Mouse (Mus musculus) large intestine, adult 2 months (tissue): ENCODE results near the gene Olfr805. TPM values are rescaled to one million over a fixed set of nuclear protein-coding genes. Genes with fewer than 3 reads are reported as not detected.

ENCODE experiments used
- DNase-seq: peaks from one replicate; pipeline ENCODE4 v3.0.0-alpha.2; 2012; ENCODE audit warnings: low read depth, low spot score
- WGBS: fragments of 180-500 bp; shearing (Covaris S2); methylation state at CpG from one replicate; pipeline ENCODE4 v1.1.7; 2018; 5-methylcytosine and 5-hydroxymethylcytosine counted together
- polyA plus RNA-seq: library from polyadenylated mRNA; depleted of rRNA; stranded (reverse); fragments of >200 nt; gene quantifications from 2 replicates; pipeline ENCODE4 v1.2.3, GENCODE M21; 2012; rRNA removed

Gene Olfr805
- polyA plus RNA-seq, result not detected in 2 replicates

DNA sequence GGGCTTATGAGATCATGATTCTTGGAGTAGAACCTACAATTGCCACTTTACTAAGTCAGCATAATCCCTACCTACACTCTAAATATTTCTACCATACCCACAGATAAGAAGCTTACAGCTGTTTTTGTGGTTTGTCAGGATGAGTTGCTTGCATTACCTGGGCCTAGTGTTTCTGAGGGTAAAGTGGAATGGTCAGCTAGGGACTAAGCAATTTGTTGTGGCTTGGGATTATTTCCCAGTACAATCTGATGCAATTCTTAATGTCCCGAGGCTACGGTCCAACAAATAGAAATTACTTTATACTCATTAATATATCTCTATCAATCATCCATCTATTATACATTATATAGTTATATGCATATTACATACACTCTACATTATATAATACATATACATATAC is at the start of gene Olfr805:
Gene Olfr805 (minus strand): TSS at position 101 of the 400 bp plus-strand sequence.
- 95% methylated on average over 2 of the region's 2 CpGs for WGBS
- DNase-seq, result no peak

DNA sequence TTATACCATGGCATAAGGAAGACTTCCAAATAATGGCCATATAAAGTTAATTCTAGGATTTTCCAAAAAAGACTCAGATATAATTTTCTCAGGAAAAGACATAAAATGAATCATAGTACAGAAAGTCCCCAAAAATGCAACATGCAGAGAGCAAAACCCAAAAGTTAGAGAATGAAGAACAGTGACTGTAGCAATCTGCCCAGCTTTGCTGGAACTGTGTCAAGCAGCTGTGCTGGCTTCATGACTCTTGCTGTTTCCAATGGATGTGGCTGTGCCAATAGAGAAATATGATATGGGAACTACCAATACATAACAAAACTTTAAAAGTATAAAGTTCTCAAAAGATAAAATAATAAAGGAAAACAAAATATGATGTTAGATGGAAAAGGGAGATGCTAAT is 48.9 kb upstream of the Olfr805 start:
- no peak for DNase-seq

DNA sequence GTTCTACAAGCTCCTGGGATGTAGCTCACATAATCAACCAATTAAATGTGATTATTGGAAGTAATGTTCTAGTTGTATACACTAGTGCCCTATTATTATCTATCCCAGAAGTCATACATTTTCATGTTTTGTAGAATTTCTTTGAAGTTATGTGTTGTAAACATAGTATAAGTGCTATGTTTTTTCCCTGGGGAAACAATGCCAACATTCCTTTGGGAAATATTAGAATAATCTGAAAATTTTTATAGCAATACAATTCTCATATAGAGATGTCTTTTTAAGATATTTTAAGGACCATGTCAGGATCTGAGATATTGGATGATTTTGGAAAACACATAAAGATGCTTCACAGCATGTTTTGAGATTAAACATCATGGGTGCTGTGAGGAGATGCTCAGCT is 45.2 kb upstream of the Olfr805 start, which contains the start of gene Olfr809:
Gene Olfr809 (plus strand): TSS at position 301 of the 400 bp plus-strand sequence.
- no peak for DNase-seq

DNA sequence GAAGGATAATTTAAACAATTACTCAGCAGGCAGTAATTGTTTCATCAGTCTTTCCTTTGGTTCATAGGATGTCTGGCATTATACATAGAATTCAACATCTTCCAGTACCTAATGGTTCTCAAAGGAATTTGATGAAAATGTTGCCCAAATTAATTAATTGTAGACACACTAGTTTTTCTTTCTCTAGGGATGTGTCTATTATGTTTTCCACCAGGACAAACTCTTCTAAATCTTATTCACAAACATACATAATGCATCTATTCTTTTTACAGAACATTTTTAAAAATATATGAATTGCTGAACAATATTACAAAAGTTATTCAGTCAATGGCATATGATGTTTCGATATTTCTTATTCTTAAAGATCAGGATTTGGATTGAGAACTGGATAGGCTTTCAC is 36.0 kb upstream of the Olfr805 start, which contains the start of gene Olfr808:
Gene Olfr808 (plus strand): TSS at position 301 of the 400 bp plus-strand sequence.
- DNase-seq, result no peak
- 83% methylated on average over 1 of the region's 1 CpGs for WGBS

DNA sequence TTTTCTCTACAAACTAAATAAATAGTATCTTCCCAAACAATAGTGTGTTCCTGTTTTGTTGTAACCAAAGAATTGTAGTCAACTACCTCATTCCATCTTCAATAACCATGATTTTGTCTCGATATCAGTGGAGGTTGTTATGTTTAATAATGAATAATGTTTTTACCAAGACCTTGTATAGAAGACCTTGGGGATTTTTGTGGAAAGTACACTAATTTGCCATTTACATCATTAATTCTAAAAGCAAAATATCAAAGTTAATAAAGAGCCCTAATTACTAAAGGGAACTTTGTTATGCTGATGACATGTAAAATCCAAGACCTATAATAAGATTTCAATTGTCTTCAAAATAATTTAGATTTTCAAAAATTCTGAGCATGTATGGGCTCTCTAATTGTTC is 28.5 kb upstream of the Olfr805 start, which contains the start of gene Olfr807:
Gene Olfr807 (minus strand): TSS at position 101 of the 400 bp plus-strand sequence.
- DNase-seq, result no peak
- WGBS, result 78% methylated on average over 1 of the region's 1 CpGs

DNA sequence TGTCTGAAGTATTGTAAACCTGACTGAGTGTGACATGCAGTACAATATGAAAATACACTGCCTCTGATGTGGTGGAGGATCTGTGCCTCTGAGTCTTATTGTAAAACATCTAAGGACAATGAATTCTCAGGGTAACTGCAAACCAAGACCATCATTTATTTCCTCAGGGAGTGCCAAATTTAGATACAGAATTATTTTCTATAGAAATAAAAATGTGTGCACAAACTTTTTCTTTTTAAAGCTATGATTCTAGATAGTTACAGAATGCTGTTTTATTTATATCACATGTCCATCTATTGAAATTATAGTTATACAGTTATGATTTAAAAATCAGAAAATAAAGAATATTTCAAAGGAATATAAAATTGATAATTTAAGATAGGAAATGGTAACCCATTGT is 12.6 kb upstream of the Olfr805 start, which contains the start of gene Olfr806:
Gene Olfr806 (minus strand): TSS at position 101 of the 400 bp plus-strand sequence.
- no peak for DNase-seq

DNA sequence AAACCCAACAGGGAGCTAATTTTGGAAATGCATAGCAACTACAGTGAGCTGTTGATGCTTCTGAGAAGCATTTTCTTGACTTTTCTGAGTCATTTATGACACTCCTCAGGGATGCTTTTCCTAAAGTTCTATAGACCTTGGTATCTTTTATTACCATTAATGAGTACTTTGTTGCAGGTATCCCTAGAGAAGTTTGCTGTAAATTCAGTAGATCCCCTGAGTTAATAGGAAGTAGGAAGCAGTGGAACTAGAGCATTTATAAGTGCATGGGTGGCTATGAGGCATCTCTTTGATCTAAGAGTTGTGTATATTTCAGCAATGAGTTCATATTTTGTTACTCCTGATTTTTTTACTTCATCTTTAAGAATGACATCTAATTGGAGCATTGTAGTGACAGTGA is 26.3 kb downstream of the Olfr805 start, which contains the start of gene Olfr804:
Gene Olfr804 (plus strand): TSS at position 301 of the 400 bp plus-strand sequence.
- DNase-seq, result no peak

DNA sequence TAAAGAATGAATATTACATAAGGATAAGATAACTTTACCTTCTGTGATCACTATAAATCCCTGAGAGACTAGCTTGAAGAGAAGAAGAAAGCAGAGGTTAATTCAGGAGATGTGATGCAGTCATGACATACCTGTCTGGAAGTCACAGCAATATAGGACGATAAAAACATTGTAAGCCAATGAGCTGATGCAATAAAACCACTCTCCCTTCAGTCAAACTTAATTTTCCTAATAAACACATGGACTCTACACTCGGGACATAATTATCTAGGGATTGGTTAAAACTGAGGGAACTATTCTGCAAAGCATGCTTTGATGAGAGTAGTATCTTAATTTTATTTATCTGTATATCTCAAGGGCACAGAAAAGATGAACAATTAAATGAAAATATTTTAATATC is 35.0 kb downstream of the Olfr805 start, which contains the start of gene Olfr803:
Gene Olfr803 (minus strand): TSS at position 101 of the 400 bp plus-strand sequence.
- WGBS, result 65% methylated on average over 2 of the region's 2 CpGs
- no peak for DNase-seq

DNA sequence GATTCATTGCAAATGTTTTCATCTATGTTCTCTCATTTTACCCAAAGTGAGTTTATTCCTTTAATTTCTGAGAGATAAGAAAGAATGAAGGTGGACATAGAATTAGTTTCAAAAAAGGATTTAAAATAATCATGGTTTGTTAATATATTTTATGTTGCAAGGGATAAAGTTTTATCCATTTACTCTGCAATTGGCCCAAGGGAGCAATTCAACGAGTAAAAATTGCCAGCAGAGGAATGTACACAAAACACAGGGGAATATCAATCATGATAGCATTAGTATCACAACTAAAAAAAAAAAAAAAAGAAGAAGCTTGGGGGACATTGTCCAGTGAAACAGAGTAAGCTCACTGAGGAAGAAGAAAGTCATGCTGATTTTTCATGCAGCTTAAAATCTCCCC is 41.1 kb downstream of the Olfr805 start, which contains the start of gene Olfr802:
Gene Olfr802 (minus strand): TSS at position 101 of the 400 bp plus-strand sequence.
- WGBS, result 37% methylated on average over 1 of the region's 1 CpGs
- no peak for DNase-seq

DNA sequence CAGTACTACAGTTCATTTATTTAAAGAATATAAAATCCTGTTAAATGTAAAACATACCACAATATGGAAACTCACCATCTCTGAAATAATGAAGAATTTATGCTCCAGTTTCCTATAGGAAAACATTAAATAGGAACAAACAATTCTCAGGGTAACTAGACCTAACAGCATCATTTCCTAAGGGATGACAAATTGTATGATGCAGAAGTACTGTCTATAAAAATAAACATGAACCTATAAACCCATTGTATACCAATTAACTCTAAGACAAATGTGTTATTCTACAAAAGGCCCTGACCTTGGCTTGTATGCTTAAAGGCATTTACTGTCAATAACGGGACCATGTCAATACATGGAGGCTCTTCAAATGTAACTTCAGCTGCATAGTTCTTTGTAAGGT is 55.4 kb downstream of the Olfr805 start, which contains the start of gene Olfr801:
Gene Olfr801 (minus strand): TSS at position 101 of the 400 bp plus-strand sequence.
- no peak for DNase-seq
- WGBS, result 48% methylated on average over 1 of the region's 1 CpGs

Other genes starting within 250 kb of the Olfr805 start
- not detected in 2 replicates for gene Olfr789, start 244.6 kb downstream of the Olfr805 start, polyA plus RNA-seq
- gene Olfr790, start 230.9 kb downstream of the Olfr805 start, polyA plus RNA-seq, result not detected in 2 replicates
- not detected in 2 replicates for gene Olfr791, start 207.6 kb downstream of the Olfr805 start, polyA plus RNA-seq
- gene Olfr792, start 190.2 kb downstream of the Olfr805 start, polyA plus RNA-seq, result not detected in 2 replicates
- not detected in 2 replicates for gene Olfr794, start 161.7 kb downstream of the Olfr805 start, polyA plus RNA-seq
- gene Olfr796, start 116.8 kb downstream of the Olfr805 start, polyA plus RNA-seq, result not detected in 2 replicates
- not detected in 2 replicates for gene Olfr798, start 101.4 kb downstream of the Olfr805 start, polyA plus RNA-seq
- gene Olfr799, start 91.9 kb downstream of the Olfr805 start, polyA plus RNA-seq, result not detected in 2 replicates
- not detected in 2 replicates for gene Olfr800, start 71.7 kb downstream of the Olfr805 start, polyA plus RNA-seq
- gene Olfr801, start 55.5 kb downstream of the Olfr805 start, polyA plus RNA-seq, result not detected in 2 replicates
- not detected in 2 replicates for gene Olfr802, start 41.2 kb downstream of the Olfr805 start, polyA plus RNA-seq
- not detected in 2 replicates for gene Olfr803, start 35.1 kb downstream of the Olfr805 start, polyA plus RNA-seq
- gene Olfr804, start 26.2 kb downstream of the Olfr805 start, polyA plus RNA-seq, result not detected in 2 replicates
- not detected in 2 replicates for gene Olfr806, start 12.5 kb upstream of the Olfr805 start, polyA plus RNA-seq
- gene Olfr807, start 28.4 kb upstream of the Olfr805 start, polyA plus RNA-seq, result not detected in 2 replicates
- not detected in 2 replicates for gene Olfr808, start 36.1 kb upstream of the Olfr805 start, polyA plus RNA-seq
- gene Olfr809, start 45.3 kb upstream of the Olfr805 start, polyA plus RNA-seq, result not detected in 2 replicates
- gene Olfr810, start 65.5 kb upstream of the Olfr805 start, polyA plus RNA-seq, result not detected in 2 replicates
- not detected in 2 replicates for gene Olfr811, start 75.0 kb upstream of the Olfr805 start, polyA plus RNA-seq
- gene Olfr812, start 116.7 kb upstream of the Olfr805 start, polyA plus RNA-seq, result not detected in 2 replicates
- not detected in 2 replicates for gene Olfr813, start 126.0 kb upstream of the Olfr805 start, polyA plus RNA-seq
- gene Olfr814, start 150.5 kb upstream of the Olfr805 start, polyA plus RNA-seq, result not detected in 2 replicates
- not detected in 2 replicates for gene Olfr815, start 176.5 kb upstream of the Olfr805 start, polyA plus RNA-seq
- not detected in 2 replicates for gene Olfr816, start 186.2 kb upstream of the Olfr805 start, polyA plus RNA-seq
- gene Olfr818, start 219.7 kb upstream of the Olfr805 start, polyA plus RNA-seq, result not detected in 2 replicates
- gene Olfr819, start 237.9 kb upstream of the Olfr805 start, polyA plus RNA-seq, result not detected in 2 replicates
- gene Olfr247, start 246.8 kb upstream of the Olfr805 start, polyA plus RNA-seq, result not detected in 2 replicates